Mouse (Mus musculus) kidney, embryonic 14.5 days (tissue): ENCODE data around the gene Sbf2. TPM values are rescaled to one million over a fixed set of nuclear protein-coding genes. Genes with fewer than 3 reads are reported as not detected.

Source experiments
- ATAC-seq: fragments of 200-750 bp; cut with Nextera tagmentation; 2 replicates; pipeline ENCODE4 v1.8.0; 2017; ENCODE audit warnings: moderate number of reproducible peaks, mild to moderate bottlenecking, moderate TSS enrichment, moderate library complexity; ENCODE audit not compliant: low FRiP score, low TSS enrichment
- H3K27ac ChIP-seq: fragments of 300-500 bp; sonication (generic); 2 replicates; pipeline ENCODE4 v1.5.1; 2014; ENCODE audit warnings: low read depth, mild to moderate bottlenecking, low read length, moderate library complexity, mixed read lengths
- H3K27me3 ChIP-seq: fragments of 300-500 bp; sonication (generic); 2 replicates; pipeline ENCODE4 v1.6.1; 2014; ENCODE audit warnings: mild to moderate bottlenecking, low read length; ENCODE audit not compliant: control insufficient read depth, insufficient read depth
- H3K36me3 ChIP-seq: fragments of 300-500 bp; sonication (generic); 2 replicates; pipeline ENCODE4 v1.6.1; 2014; ENCODE audit warnings: low read length, mixed read lengths; ENCODE audit not compliant: control insufficient read depth, insufficient read depth
- H3K4me1 ChIP-seq: fragments of 300-500 bp; sonication (generic); 2 replicates; pipeline ENCODE4 v1.6.1; 2014; ENCODE audit warnings: low read length, mixed read lengths; ENCODE audit not compliant: control insufficient read depth, insufficient read depth
- H3K4me2 ChIP-seq: fragments of 300-500 bp; sonication (generic); replicated peaks from 2 replicates; pipeline ENCODE4 v1.6.1; 2014; ENCODE audit warnings: low read depth, mild to moderate bottlenecking, low read length
- H3K4me3 ChIP-seq: fragments of 300-500 bp; sonication (generic); 2 replicates; pipeline ENCODE4 v1.5.1; 2014; ENCODE audit warnings: mild to moderate bottlenecking, low read length
- H3K9ac ChIP-seq: fragments of 300-500 bp; sonication (generic); 2 replicates; pipeline ENCODE4 v1.6.1; 2014; ENCODE audit warnings: low read depth, mild to moderate bottlenecking, low read length, moderate library complexity
- H3K9me3 ChIP-seq: fragments of 300-500 bp; sonication (generic); 2 replicates; pipeline ENCODE4 v1.6.1; 2016; ENCODE audit warnings: low read length; ENCODE audit not compliant: control insufficient read depth
- WGBS: fragments of 180-500 bp; shearing (Covaris S2); extraction: QIAGEN DNeasy Blood & Tissue Kit; methylation state at CpG from one replicate; pipeline ENCODE4 v1.1.7; 2014; 5-methylcytosine and 5-hydroxymethylcytosine counted together
- polyA plus RNA-seq: library from polyadenylated mRNA; unstranded; fragments of >200 nt; fragmentation: Nextera tagmentation; extraction: Ambion mirVana; gene quantifications from 2 replicates; pipeline ENCODE4 v1.2.1, GENCODE M21; 2014

Sbf2 gene
- polyA plus RNA-seq, 1 experiment from 2014 or later, result 44.6 TPM

GRCm38 (mm10) chr7:110379335-110379914 is 235.3 kb downstream of the Sbf2 start:
- H3K4me1 ChIP-seq, result no peaks in the 10 kb centered on the region
- H3K27me3 ChIP-seq, result no peaks in the 10 kb centered on the region
- ATAC-seq, result no peak
- H3K36me3 ChIP-seq, result no peaks in the 10 kb centered on the region; the same call in 1 of the 2 replicates
- H3K9me3 ChIP-seq, result no peaks in the 10 kb centered on the region
- no peak overlapping the region for H3K27ac ChIP-seq
- WGBS, result 63% methylated on average over 10 of the region's 10 CpGs
- no peak overlapping the region for H3K4me2 ChIP-seq
- H3K4me3 ChIP-seq, result no peak overlapping the region
- H3K9ac ChIP-seq, result no peak overlapping the region

- Histone ChIP-seq H3K4me1 (no peaks in the 10 kb centered on the region), H3K4me2 (no peak overlapping the region), H3K4me3 (no peak overlapping the region), H3K27me3 (no peaks in the 10 kb centered on the region), H3K27ac (no peak overlapping the region), H3K36me3 (peaks cover 11% of the 10 kb centered on the region), H3K9me3 (no peaks in the 10 kb centered on the region), H3K9ac (no peak overlapping the region)
- 86% methylated on average over 4 of the region's 4 CpGs for WGBS
- ATAC-seq, result no peak
These were observed 242.2 kb downstream of the Sbf2 start for GRCm38 (mm10) chr7:110372529-110372928.

- H3K4me2 ChIP-seq, result no peak overlapping the region
- no peaks in the 10 kb centered on the region for H3K4me1 ChIP-seq
- no peak overlapping the region for H3K27ac ChIP-seq
- no peaks in the 10 kb centered on the region for H3K27me3 ChIP-seq
- no peak for ATAC-seq
- H3K36me3 ChIP-seq, result peaks cover 21% of the 10 kb centered on the region
- no peak overlapping the region for H3K4me3 ChIP-seq
- no peak overlapping the region for H3K9ac ChIP-seq
- WGBS, result 97% methylated on average over 11 of the region's 11 CpGs
- no peaks in the 10 kb centered on the region for H3K9me3 ChIP-seq
These were observed 252.7 kb downstream of the Sbf2 start for GRCm38 (mm10) chr7:110362005-110362404.

GRCm38 (mm10) chr7:110361516-110361915 is 253.2 kb downstream of the Sbf2 start:
- Histone ChIP-seq H3K27ac (no peak overlapping the region), H3K4me1 (no peaks in the 10 kb centered on the region), H3K36me3 (peaks cover 19% of the 10 kb centered on the region; the same call in 1 of the 2 replicates), H3K4me2 (no peak overlapping the region), H3K27me3 (no peaks in the 10 kb centered on the region), H3K9me3 (no peaks in the 10 kb centered on the region), H3K4me3 (no peak overlapping the region), H3K9ac (no peak overlapping the region)
- 94% methylated on average over 1 of the region's 1 CpGs for WGBS
- ATAC-seq, result no peak

GRCm38 (mm10) chr7:110359391-110359790 is 255.3 kb downstream of the Sbf2 start:
- Histone ChIP-seq H3K4me1 (no peaks in the 10 kb centered on the region), H3K27me3 (no peaks in the 10 kb centered on the region), H3K4me3 (no peak overlapping the region), H3K9ac (no peak overlapping the region), H3K9me3 (no peaks in the 10 kb centered on the region), H3K4me2 (no peak overlapping the region), H3K27ac (no peak overlapping the region), H3K36me3 (peaks cover 11% of the 10 kb centered on the region; the same call in 1 of the 2 replicates)
- no peak for ATAC-seq
- WGBS, result 100% methylated on average over 2 of the region's 2 CpGs

- WGBS, result 57% methylated on average over 2 of the region's 2 CpGs
- H3K9ac ChIP-seq, result no peak overlapping the region
These were observed 260.8 kb downstream of the Sbf2 start for GRCm38 (mm10) chr7:110353971-110354370.

GRCm38 (mm10) chr7:110347250-110347649 is 267.5 kb downstream of the Sbf2 start:
- Histone ChIP-seq H3K4me3 (no peak overlapping the region), H3K9ac (no peak overlapping the region), H3K4me1 (no peaks in the 10 kb centered on the region), H3K27me3 (no peaks in the 10 kb centered on the region), H3K27ac (no peak overlapping the region), H3K4me2 (no peak overlapping the region), H3K36me3 (peaks cover 12% of the 10 kb centered on the region; the same call in 1 of the 2 replicates), H3K9me3 (no peaks in the 10 kb centered on the region)
- ATAC-seq, result no peak
- 88% methylated on average over 1 of the region's 1 CpGs for WGBS

More at GRCm38 (mm10) chr7:110353971-110354370, 260.8 kb downstream of the Sbf2 start:
- Histone ChIP-seq H3K27me3 (no peaks in the 10 kb centered on the region), H3K4me3 (no peak overlapping the region), H3K4me2 (no peak overlapping the region), H3K4me1 (no peaks in the 10 kb centered on the region), H3K27ac (no peak overlapping the region), H3K36me3 (peaks cover 11% of the 10 kb centered on the region; the same call in 1 of the 2 replicates), H3K9me3 (no peaks in the 10 kb centered on the region)
- ATAC-seq, result no peak

GRCm38 (mm10) chr7:110337601-110338000 is 277.1 kb downstream of the Sbf2 start:
- no peak for ATAC-seq
- no peak overlapping the region for H3K27ac ChIP-seq
- no peak overlapping the region for H3K4me2 ChIP-seq
- H3K9ac ChIP-seq, result no peak overlapping the region
- no peaks in the 10 kb centered on the region for H3K9me3 ChIP-seq
- no peaks in the 10 kb centered on the region for H3K4me1 ChIP-seq
- H3K4me3 ChIP-seq, result no peak overlapping the region
- no peaks in the 10 kb centered on the region for H3K27me3 ChIP-seq
- WGBS, result 89% methylated on average over 4 of the region's 4 CpGs
- peaks cover 34% of the 10 kb centered on the region for H3K36me3 ChIP-seq

- Histone ChIP-seq H3K4me2 (no peak overlapping the region), H3K27ac (no peak overlapping the region), H3K9ac (no peak overlapping the region), H3K36me3 (peaks cover 62% of the 10 kb centered on the region), H3K27me3 (no peaks in the 10 kb centered on the region), H3K4me1 (no peaks in the 10 kb centered on the region), H3K4me3 (no peak overlapping the region), H3K9me3 (no peaks in the 10 kb centered on the region)
- 93% methylated on average over 5 of the region's 5 CpGs for WGBS
- ATAC-seq, result no peak
These were observed 289.2 kb downstream of the Sbf2 start for GRCm38 (mm10) chr7:110325381-110326110.
